Mouse (Mus musculus) G1E (cell line): ENCODE data around the gene Vill.

ENCODE experiments used
- CTCF ChIP-seq: IDR thresholded peaks from 2 replicates; pipeline ENCODE4 v1.5.1; 2012; ENCODE audit warnings: low read depth, low read length, inconsistent platforms, mixed read lengths
- GATA1 ChIP-seq: IDR thresholded peaks from 2 replicates; pipeline ENCODE4 v1.6.1; 2012; ENCODE audit warnings: borderline replicate concordance, low read length, inconsistent platforms, mixed read lengths
- POLR2AphosphoS5 ChIP-seq: IDR thresholded peaks from 2 replicates; pipeline ENCODE4 v1.6.1; 2012; ENCODE audit warnings: low read depth, low read length, inconsistent platforms; ENCODE audit not compliant: insufficient replicate concordance
- TAL1 ChIP-seq: conservative IDR thresholded peaks from 2 replicates; pipeline ENCODE4 v1.6.1; 2012; ENCODE audit warnings: low read depth, low read length, inconsistent platforms, mixed read lengths

DNA sequence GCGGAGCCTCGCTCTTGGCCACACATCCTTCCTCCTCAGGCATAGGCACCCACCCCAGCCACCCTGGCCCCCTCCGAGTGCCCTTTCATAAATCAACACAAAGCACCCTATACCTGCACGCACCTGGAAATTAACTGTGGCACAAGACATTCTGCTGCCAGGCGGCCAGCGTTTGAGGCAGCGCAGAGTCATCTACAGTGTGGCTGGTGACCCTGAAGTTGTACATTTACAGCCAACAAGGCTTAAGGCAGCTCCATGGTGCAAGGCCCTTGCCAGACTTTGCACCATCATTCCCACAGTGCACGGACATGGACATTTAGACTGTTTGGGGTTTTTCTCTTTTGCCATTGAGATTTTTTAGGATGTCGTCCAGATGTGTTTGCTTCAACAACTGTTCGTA, 8.1 kb downstream of the Vill start:
- TF ChIP-seq CTCF, result no peak
- no peak for TF ChIP-seq TAL1
- TF ChIP-seq GATA1, result no peak
- TF ChIP-seq POLR2AphosphoS5, result no peak
